Mouse (Mus musculus): ENCODE results near the gene Tppp3. TPM values are rescaled to one million over a fixed set of nuclear protein-coding genes. Genes with fewer than 3 reads are reported as not detected.

Gene Tppp3
- polyA plus RNA-seq, 1 experiment from 2014 or later, result 22.2 TPM

DNA sequence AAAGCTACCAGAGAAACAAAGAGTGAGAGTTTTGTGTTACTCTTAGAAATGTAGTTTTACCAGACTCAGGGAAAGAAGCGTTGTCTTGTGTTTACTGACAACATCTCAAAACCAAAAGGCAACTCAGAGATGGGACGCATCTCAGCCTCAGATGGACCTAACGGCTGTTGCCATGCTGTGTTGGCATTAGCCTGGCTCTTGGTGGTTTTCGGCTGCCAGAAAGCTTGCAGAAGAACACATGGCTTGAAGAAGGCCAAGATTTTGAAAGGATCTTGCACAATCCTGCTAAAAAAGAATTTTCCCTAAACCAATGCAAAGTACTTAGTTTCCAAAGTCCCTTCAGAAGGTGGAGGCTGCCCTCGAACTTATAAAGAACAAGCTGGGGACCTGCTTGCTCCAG, 28.7 kb downstream of the Tppp3 start:
- ATAC-seq (ENCODE audit: low FRiP score, low TSS enrichment), result no peak
- Histone ChIP-seq H3K27me3 (ENCODE audit: insufficient read depth, low read length) (no peaks in the 10 kb centered on the region), H3K9ac (replicated peaks; ENCODE audit: low read length) (no peak overlapping the region), H3K4me3 (ENCODE audit: low read length) (no peak overlapping the region), H3K4me2 (replicated peaks; ENCODE audit: low read depth, low read length) (no peak overlapping the region), H3K9me3 (ENCODE audit: low read length) (no peaks in the 10 kb centered on the region), H3K27ac (ENCODE audit: low read length) (no peak overlapping the region), H3K4me1 (ENCODE audit: insufficient read depth, low read length) (0 out of 2 replicates have a peak, but pooled peaks cover 7% of the 10 kb centered on the region), H3K36me3 (ENCODE audit: insufficient read depth, low read length) (no peaks in the 10 kb centered on the region)
- 91% methylated on average over 5 of the region's 5 CpGs for WGBS

DNA sequence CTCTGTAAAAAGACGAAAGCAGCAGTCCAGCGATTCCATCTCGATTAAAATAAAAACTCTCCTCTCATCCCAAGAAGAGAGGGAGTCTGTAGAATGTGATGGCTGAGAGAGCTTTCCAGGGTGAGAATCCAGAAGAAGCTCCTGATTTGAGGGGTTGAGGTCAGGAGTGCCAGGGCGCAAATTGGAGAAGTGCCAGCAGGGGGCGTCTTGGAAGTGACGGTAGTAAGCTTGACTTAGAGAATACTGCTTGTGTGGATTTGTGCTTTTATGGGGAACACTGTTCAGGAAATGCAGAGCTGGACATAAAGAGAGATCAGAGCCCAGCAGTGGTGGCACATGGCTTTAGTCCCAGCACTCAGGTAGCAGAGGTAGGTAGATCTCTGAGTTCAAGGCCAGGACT, 29.9 kb downstream of the Tppp3 start:
- H3K27ac ChIP-seq (ENCODE audit: low read length), result no peak overlapping the region
- H3K4me3 ChIP-seq (ENCODE audit: low read length), result no peak overlapping the region
- ATAC-seq (ENCODE audit: low FRiP score, low TSS enrichment), result 0 out of 2 replicates have a peak, but pooled peaks have one; percentile 19
- WGBS, result 8% methylated on average over 6 of the region's 6 CpGs
- no peaks in the 10 kb centered on the region for H3K9me3 ChIP-seq (ENCODE audit: low read length)
- H3K9ac ChIP-seq (replicated peaks; ENCODE audit: low read length), result no peak overlapping the region
- no peak overlapping the region for H3K4me2 ChIP-seq (replicated peaks; ENCODE audit: low read depth, low read length)
- H3K36me3 ChIP-seq (ENCODE audit: insufficient read depth, low read length), result no peaks in the 10 kb centered on the region
- no peaks in the 10 kb centered on the region for H3K27me3 ChIP-seq (ENCODE audit: insufficient read depth, low read length)
- 0 out of 2 replicates have a peak, but pooled peaks cover 7% of the 10 kb centered on the region for H3K4me1 ChIP-seq (ENCODE audit: insufficient read depth, low read length)

DNA sequence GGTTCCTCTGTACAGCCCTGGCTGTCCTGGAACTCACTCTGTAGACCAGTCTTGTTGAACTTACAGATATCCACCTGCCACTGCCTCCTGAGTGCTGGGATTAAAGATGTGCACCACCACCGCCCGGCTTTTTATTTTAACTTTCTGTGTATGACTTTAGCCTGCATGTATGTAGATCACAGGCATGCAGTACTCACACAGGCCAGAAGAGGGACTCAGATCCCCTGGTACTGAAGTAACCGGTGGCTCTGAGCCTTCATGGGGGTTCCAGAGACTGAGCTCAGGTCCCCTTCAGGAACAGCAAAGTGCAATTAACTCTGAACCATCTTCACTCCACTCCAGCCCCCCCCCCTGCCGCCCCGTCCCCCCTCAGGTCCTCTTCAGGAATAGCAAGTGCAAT, 32.5 kb downstream of the Tppp3 start:
- no peaks in the 10 kb centered on the region for H3K36me3 ChIP-seq (ENCODE audit: insufficient read depth, low read length)
- no peaks in the 10 kb centered on the region for H3K27me3 ChIP-seq (ENCODE audit: insufficient read depth, low read length)
- H3K27ac ChIP-seq (ENCODE audit: low read length), result no peak overlapping the region
- no peak overlapping the region for H3K9ac ChIP-seq (replicated peaks; ENCODE audit: low read length)
- no peaks in the 10 kb centered on the region for H3K9me3 ChIP-seq (ENCODE audit: low read length)
- H3K4me3 ChIP-seq (ENCODE audit: low read length), result no peak overlapping the region
- H3K4me1 ChIP-seq (ENCODE audit: insufficient read depth, low read length), result no peaks in the 10 kb centered on the region
- H3K4me2 ChIP-seq (replicated peaks; ENCODE audit: low read depth, low read length), result no peak overlapping the region
- 47% methylated on average over 5 of the region's 5 CpGs for WGBS
- ATAC-seq (ENCODE audit: low FRiP score, low TSS enrichment), result no peak

DNA sequence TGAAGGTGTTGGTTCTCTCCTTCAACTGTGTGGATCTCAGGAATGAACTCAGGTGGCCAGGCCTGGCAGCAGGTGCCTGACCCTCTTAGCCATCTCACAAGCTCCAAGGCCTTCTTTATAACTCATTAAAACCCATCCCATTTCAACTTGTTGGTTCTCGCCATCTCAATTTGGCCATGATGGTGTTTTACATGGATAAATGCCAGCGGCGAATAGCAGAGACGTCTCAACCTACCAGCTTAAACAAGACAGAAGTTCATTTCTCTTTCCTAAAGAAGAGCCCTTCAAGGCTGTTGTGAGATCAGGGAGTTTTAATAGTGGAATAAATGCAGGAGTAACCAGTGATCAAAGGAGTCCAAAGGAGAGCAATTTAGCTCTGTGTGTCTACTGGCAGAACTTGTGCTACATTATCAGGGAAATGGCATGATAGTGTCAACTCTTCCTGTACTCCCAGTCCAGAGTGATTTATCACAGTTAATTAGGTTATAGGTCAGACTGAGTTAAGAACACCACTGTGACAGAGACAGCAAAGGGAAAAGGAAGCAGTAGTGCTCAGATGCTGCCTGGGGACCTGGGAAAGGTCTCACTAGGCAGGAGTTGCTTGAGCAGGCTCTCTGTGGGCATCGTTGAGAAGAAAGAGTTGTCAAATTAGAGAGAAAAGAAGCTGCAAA, 34.1 kb downstream of the Tppp3 start:
- 76% methylated on average over 5 of the region's 5 CpGs for WGBS
- no peaks in the 10 kb centered on the region for H3K9me3 ChIP-seq (ENCODE audit: low read length)
- H3K9ac ChIP-seq (replicated peaks; ENCODE audit: low read length), result no peak overlapping the region
- no peak for ATAC-seq (ENCODE audit: low FRiP score, low TSS enrichment)
- no peak overlapping the region for H3K27ac ChIP-seq (ENCODE audit: low read length)
- 0 out of 2 replicates have a peak, but pooled peaks cover 2% of the 10 kb centered on the region for H3K4me1 ChIP-seq (ENCODE audit: insufficient read depth, low read length)
- H3K36me3 ChIP-seq (ENCODE audit: insufficient read depth, low read length), result no peaks in the 10 kb centered on the region
- H3K4me2 ChIP-seq (replicated peaks; ENCODE audit: low read depth, low read length), result no peak overlapping the region
- no peaks in the 10 kb centered on the region for H3K27me3 ChIP-seq (ENCODE audit: insufficient read depth, low read length)
- H3K4me3 ChIP-seq (ENCODE audit: low read length), result no peak overlapping the region

DNA sequence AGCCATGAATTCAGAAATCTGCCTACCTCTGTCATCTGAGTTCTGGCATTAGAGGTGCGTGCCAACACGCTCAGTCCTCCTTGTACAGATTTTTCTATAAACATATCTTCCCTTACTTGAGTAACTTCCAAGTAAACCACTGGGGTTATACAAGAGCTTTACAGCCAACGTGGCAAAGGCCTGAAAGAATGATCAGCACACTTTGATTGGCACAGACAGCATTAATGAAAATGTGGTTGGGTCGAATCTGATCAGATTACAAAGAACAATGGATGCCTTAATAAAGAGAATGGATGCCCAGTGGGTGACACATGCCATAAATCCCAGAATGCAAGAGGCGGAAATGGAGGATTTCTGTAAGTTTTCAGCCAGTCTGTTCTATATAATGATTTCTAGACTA, 35.1 kb downstream of the Tppp3 start:
- Histone ChIP-seq H3K4me3 (ENCODE audit: low read length) (no peak overlapping the region), H3K9me3 (ENCODE audit: low read length) (no peaks in the 10 kb centered on the region), H3K4me2 (replicated peaks; ENCODE audit: low read depth, low read length) (no peak overlapping the region), H3K36me3 (ENCODE audit: insufficient read depth, low read length) (no peaks in the 10 kb centered on the region), H3K4me1 (ENCODE audit: insufficient read depth, low read length) (0 out of 2 replicates have a peak, but pooled peaks cover 2% of the 10 kb centered on the region), H3K27me3 (ENCODE audit: insufficient read depth, low read length) (no peaks in the 10 kb centered on the region), H3K27ac (ENCODE audit: low read length) (no peak overlapping the region), H3K9ac (replicated peaks; ENCODE audit: low read length) (no peak overlapping the region)
- 70% methylated on average over 5 of the region's 5 CpGs for WGBS
- ATAC-seq (ENCODE audit: low FRiP score, low TSS enrichment), result no peak

DNA sequence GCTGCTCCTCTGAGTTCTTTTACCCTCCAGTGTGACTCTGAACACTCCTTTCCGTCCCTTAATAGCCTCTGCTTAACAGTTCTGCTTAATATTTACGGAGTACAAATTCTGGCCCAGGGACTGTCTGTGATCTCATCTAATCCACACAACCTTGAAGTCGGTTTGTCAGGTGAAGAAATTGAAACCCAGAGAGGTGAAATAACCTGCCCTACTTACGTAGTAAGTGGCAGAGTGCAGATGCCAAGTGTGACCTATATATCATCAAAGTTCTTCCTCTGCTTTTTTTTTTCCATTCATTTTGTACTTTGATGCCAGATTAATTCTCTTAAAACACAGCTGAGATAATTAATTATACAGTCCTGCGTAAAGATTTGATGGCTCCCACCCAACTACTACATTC, 37.2 kb downstream of the Tppp3 start:
- Histone ChIP-seq H3K27me3 (ENCODE audit: insufficient read depth, low read length) (no peaks in the 10 kb centered on the region), H3K9ac (replicated peaks; ENCODE audit: low read length) (no peak overlapping the region), H3K4me3 (ENCODE audit: low read length) (no peak overlapping the region), H3K27ac (ENCODE audit: low read length) (no peak overlapping the region), H3K4me2 (replicated peaks; ENCODE audit: low read depth, low read length) (no peak overlapping the region), H3K36me3 (ENCODE audit: insufficient read depth, low read length) (no peaks in the 10 kb centered on the region), H3K4me1 (ENCODE audit: insufficient read depth, low read length) (0 out of 2 replicates have a peak, but pooled peaks cover 2% of the 10 kb centered on the region), H3K9me3 (ENCODE audit: low read length) (no peaks in the 10 kb centered on the region)
- no peak for ATAC-seq (ENCODE audit: low FRiP score, low TSS enrichment)
- 34% methylated on average over 5 of the region's 5 CpGs for WGBS

DNA sequence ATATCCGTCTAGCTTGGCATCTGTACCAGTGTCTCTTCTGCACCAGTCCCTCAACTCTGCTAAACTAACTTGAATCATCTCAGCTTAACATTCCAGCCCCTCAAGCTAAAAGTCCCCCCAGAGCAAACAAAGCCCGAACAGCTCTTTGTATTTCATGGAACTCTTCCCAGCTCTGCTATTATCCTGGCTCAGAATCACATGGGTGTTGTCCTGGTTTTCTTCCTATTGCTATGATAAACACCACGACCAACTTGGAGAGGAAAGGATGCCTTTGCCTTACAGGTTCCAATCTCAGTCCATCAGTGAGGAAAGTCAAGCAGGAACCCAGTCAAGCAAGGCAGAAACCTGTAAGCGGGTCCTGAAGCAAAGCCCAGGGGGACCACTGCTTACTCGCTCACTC, 37.8 kb downstream of the Tppp3 start:
- Histone ChIP-seq H3K4me3 (ENCODE audit: low read length) (no peak overlapping the region), H3K9me3 (ENCODE audit: low read length) (no peaks in the 10 kb centered on the region), H3K27ac (ENCODE audit: low read length) (no peak overlapping the region), H3K9ac (replicated peaks; ENCODE audit: low read length) (no peak overlapping the region), H3K4me1 (ENCODE audit: insufficient read depth, low read length) (0 out of 2 replicates have a peak, but pooled peaks cover 2% of the 10 kb centered on the region), H3K4me2 (replicated peaks; ENCODE audit: low read depth, low read length) (no peak overlapping the region), H3K36me3 (ENCODE audit: insufficient read depth, low read length) (no peaks in the 10 kb centered on the region), H3K27me3 (ENCODE audit: insufficient read depth, low read length) (no peaks in the 10 kb centered on the region)
- no peak for ATAC-seq (ENCODE audit: low FRiP score, low TSS enrichment)
- WGBS, result 55% methylated on average over 5 of the region's 5 CpGs

DNA sequence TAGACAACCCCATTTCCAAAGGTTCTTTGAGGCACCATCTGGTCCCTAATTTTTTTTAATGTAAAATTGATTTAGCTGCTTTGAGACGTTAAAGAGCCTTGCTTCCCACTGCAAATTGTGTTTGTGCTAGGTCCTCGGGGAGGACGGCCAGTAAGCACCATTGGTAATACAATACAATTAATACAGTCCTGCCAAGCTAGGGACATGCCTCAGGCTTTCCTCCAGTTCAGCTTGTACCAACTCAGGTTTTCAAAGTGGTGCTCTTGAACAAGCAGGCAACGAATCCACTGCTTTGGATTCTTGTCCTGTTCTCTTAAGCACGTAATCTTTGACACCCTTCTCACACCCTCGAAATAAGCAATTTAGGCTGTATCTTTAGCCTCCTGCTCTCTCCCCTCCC, 38.3 kb downstream of the Tppp3 start:
- no peak overlapping the region for H3K27ac ChIP-seq (ENCODE audit: low read length)
- no peak overlapping the region for H3K4me3 ChIP-seq (ENCODE audit: low read length)
- H3K4me2 ChIP-seq (replicated peaks; ENCODE audit: low read depth, low read length), result no peak overlapping the region
- ATAC-seq (ENCODE audit: low FRiP score, low TSS enrichment), result no peak
- 0 out of 2 replicates have a peak, but pooled peaks cover 2% of the 10 kb centered on the region for H3K4me1 ChIP-seq (ENCODE audit: insufficient read depth, low read length)
- H3K27me3 ChIP-seq (ENCODE audit: insufficient read depth, low read length), result no peaks in the 10 kb centered on the region
- H3K9ac ChIP-seq (replicated peaks; ENCODE audit: low read length), result no peak overlapping the region
- 40% methylated on average over 6 of the region's 6 CpGs for WGBS
- no peaks in the 10 kb centered on the region for H3K36me3 ChIP-seq (ENCODE audit: insufficient read depth, low read length)
- H3K9me3 ChIP-seq (ENCODE audit: low read length), result no peaks in the 10 kb centered on the region

DNA sequence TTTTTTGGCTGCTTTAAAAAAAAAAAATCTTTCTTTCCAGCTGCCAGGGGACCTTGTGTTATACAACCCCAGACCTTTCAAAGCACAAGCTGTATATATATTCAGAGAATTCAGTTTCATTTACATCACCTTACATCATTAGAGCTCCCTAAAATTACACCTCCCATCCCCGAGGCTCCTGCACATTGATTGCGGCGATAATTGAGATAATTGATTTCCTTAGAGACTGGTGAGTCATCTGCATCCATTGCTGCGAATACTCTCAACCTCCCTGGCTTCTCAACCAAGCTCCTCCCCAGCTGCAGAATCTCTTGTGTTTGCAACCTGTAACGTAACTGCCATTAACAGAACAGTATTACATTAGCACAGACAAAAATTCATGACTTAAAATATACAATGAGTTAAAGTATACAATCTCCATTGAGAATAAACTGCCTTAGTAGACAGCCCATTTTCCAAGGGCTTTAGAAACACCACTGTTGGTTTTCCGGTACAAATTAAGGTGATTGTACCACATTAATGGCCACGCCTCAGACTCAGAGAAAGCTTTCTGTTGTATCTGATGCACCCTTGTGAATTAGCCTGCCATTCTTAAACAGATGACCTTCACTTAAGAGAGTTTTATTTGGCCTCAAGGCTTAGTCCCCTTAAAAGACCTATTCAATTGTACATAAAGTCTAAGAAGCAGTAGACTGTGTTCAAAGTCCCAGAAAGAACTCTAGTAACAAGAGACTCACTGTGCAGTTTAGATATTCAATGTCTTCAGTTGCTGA, 39.4 kb downstream of the Tppp3 start:
- Histone ChIP-seq H3K27me3 (ENCODE audit: insufficient read depth, low read length) (no peaks in the 10 kb centered on the region), H3K27ac (ENCODE audit: low read length) (no peak overlapping the region), H3K9me3 (ENCODE audit: low read length) (no peaks in the 10 kb centered on the region), H3K4me2 (replicated peaks; ENCODE audit: low read depth, low read length) (no peak overlapping the region), H3K36me3 (ENCODE audit: insufficient read depth, low read length) (no peaks in the 10 kb centered on the region), H3K4me3 (ENCODE audit: low read length) (no peak overlapping the region), H3K4me1 (ENCODE audit: insufficient read depth, low read length) (0 out of 2 replicates have a peak, but pooled peaks cover 2% of the 10 kb centered on the region), H3K9ac (replicated peaks; ENCODE audit: low read length) (no peak overlapping the region)
- 65% methylated on average over 7 of the region's 7 CpGs for WGBS
- ATAC-seq (ENCODE audit: low FRiP score, low TSS enrichment), result no peak

DNA sequence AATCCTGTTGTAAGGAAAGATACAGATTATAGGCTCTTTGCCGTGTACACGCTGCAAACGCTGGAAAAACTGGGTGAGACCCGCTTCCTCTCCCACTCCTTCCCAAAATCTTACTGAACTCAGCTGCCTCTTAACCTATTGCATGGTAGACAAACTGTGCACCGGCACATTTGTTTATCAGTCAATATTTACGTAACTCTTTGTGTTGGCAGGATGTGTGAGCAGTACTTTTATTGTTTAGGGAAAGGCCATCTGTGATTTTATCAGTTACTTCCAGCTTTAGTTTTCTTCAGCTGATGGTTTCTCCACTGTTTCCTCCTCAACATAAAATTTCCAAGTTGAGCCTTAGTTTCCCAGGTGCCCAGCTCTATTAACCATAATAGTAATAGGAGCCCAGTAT, 44.4 kb downstream of the Tppp3 start:
- WGBS, result 56% methylated on average over 6 of the region's 6 CpGs
- ATAC-seq (ENCODE audit: low FRiP score, low TSS enrichment), result no peak
- no peaks in the 10 kb centered on the region for H3K4me1 ChIP-seq (ENCODE audit: insufficient read depth, low read length)
- no peak overlapping the region for H3K4me3 ChIP-seq (ENCODE audit: low read length)
- no peak overlapping the region for H3K4me2 ChIP-seq (replicated peaks; ENCODE audit: low read depth, low read length)
- no peaks in the 10 kb centered on the region for H3K9me3 ChIP-seq (ENCODE audit: low read length)
- no peak overlapping the region for H3K9ac ChIP-seq (replicated peaks; ENCODE audit: low read length)
- no peaks in the 10 kb centered on the region for H3K27me3 ChIP-seq (ENCODE audit: insufficient read depth, low read length)
- H3K27ac ChIP-seq (ENCODE audit: low read length), result no peak overlapping the region
- H3K36me3 ChIP-seq (ENCODE audit: insufficient read depth, low read length), result no peaks in the 10 kb centered on the region

Data from kidney, embryonic 16.5 days (tissue).